Mouse (Mus musculus) cortical plate, adult 2 months (tissue): Measurements from ENCODE around the gene Hist1h4a. TPM values are rescaled to one million over a fixed set of nuclear protein-coding genes. Genes with fewer than 3 reads are reported as not detected.
"Not testable (repeated sequence)": the region's sequence is repeated elsewhere in the genome, so short reads cannot be mapped to it uniquely, and the experiment has no call there.

ENCODE experiments used
- H3K27ac ChIP-seq: fragments of 200-500 bp; 2 replicates; pipeline ENCODE4 v1.5.1; 2012; ENCODE audit warnings: low read length, control low read depth, inconsistent platforms; ENCODE audit not compliant: insufficient read depth
- H3K4me1 ChIP-seq: fragments of 200-500 bp; 2 replicates; pipeline ENCODE4 v1.6.1; 2011; ENCODE audit warnings: low read length; ENCODE audit not compliant: control insufficient read depth, insufficient read depth
- H3K4me3 ChIP-seq: fragments of 200-500 bp; 2 replicates; pipeline ENCODE4 v1.5.1; 2011; ENCODE audit warnings: mild to moderate bottlenecking, low read length, control low read depth; ENCODE audit not compliant: insufficient read depth
- CTCF ChIP-seq: fragments of 200-500 bp; IDR thresholded peaks from 2 replicates; pipeline ENCODE4 v1.5.1; 2011; ENCODE audit warnings: mild to moderate bottlenecking, control low read depth, low read length; ENCODE audit not compliant: insufficient read depth; ENCODE audit errors: extremely low read depth
- POLR2A ChIP-seq: fragments of 200-500 bp; IDR thresholded peaks from 2 replicates; pipeline ENCODE4 v1.6.1; 2011; ENCODE audit warnings: mild to moderate bottlenecking, low read length, control low read depth; ENCODE audit not compliant: insufficient read depth; ENCODE audit errors: extremely low read depth
- polyA plus RNA-seq: library from polyadenylated mRNA; depleted of rRNA; stranded (reverse); fragments of >200 nt; gene quantifications from 2 replicates; pipeline ENCODE4 v1.2.3, GENCODE M21; 2012; rRNA removed

Gene Hist1h4a
- 4.2 and 9.6 TPM in 2 replicates for polyA plus RNA-seq

GRCm38 (mm10) chr13:23760972-23761864, at the start of gene Hist1h4a:
Gene Hist1h4a, minus strand, starts transcription at chr13:23761230.
- TF ChIP-seq CTCF (no peak), POLR2A (peak; percentile 94)
- Histone ChIP-seq H3K27ac (peak within 1 kb of the TSS; percentile 57; the same call in 1 of the 2 replicates), H3K4me3 (peak within 1 kb of the TSS; percentile 36), H3K4me1 (no peaks in the 10 kb centered on the region)

- H3K27ac ChIP-seq = no peak within 1 kb of the TSS
- H3K4me3 ChIP-seq = no peak within 1 kb of the TSS
- H3K4me1 ChIP-seq = no peaks in the 10 kb centered on the region
- no peak for TF ChIP-seq CTCF
- no peak for TF ChIP-seq POLR2A
Measured at GRCm38 (mm10) chr13:23806422-23807052, 45.5 kb upstream of the Hist1h4a start, which contains the start of gene Slc17a2. Gene Slc17a2, plus strand, starts transcription at chr13:23806993.

GRCm38 (mm10) chr13:23804532-23804931, 43.5 kb upstream of the Hist1h4a start:
- H3K4me3 ChIP-seq = no peak overlapping the region
- no peak overlapping the region for H3K27ac ChIP-seq
- no peaks in the 10 kb centered on the region for H3K4me1 ChIP-seq
- TF ChIP-seq CTCF (no peak), POLR2A (no peak)

- Histone ChIP-seq H3K27ac (no peak overlapping the region), H3K4me3 (no peak overlapping the region), H3K4me1 (no peaks in the 10 kb centered on the region)
- no peak for TF ChIP-seq CTCF
- TF ChIP-seq POLR2A = no peak
Measured at GRCm38 (mm10) chr13:23799405-23799804, 38.4 kb upstream of the Hist1h4a start.

GRCm38 (mm10) chr13:23792520-23792919, 31.5 kb upstream of the Hist1h4a start:
- H3K4me3 ChIP-seq = no peak overlapping the region
- TF ChIP-seq POLR2A (no peak), CTCF (peak; percentile 71; the same call in 1 of the 2 replicates)
- no peak overlapping the region for H3K27ac ChIP-seq
- no peaks in the 10 kb centered on the region for H3K4me1 ChIP-seq

- H3K4me1 ChIP-seq = no peaks in the 10 kb centered on the region
- TF ChIP-seq POLR2A (no peak), CTCF (no peak)
- no peak overlapping the region for H3K4me3 ChIP-seq
- H3K27ac ChIP-seq = no peak overlapping the region
Measured at GRCm38 (mm10) chr13:23779025-23779424, 18.0 kb upstream of the Hist1h4a start.

GRCm38 (mm10) chr13:23778339-23778738, 17.3 kb upstream of the Hist1h4a start:
- H3K27ac ChIP-seq = no peak overlapping the region
- TF ChIP-seq POLR2A (no peak), CTCF (no peak)
- H3K4me3 ChIP-seq = no peak overlapping the region
- no peaks in the 10 kb centered on the region for H3K4me1 ChIP-seq

- Histone ChIP-seq H3K4me1 (no peaks in the 10 kb centered on the region), H3K4me3 (no peak overlapping the region), H3K27ac (no peak overlapping the region)
- TF ChIP-seq CTCF (no peak), POLR2A (no peak)
Measured at GRCm38 (mm10) chr13:23772561-23773313, 11.7 kb upstream of the Hist1h4a start.

DNA sequence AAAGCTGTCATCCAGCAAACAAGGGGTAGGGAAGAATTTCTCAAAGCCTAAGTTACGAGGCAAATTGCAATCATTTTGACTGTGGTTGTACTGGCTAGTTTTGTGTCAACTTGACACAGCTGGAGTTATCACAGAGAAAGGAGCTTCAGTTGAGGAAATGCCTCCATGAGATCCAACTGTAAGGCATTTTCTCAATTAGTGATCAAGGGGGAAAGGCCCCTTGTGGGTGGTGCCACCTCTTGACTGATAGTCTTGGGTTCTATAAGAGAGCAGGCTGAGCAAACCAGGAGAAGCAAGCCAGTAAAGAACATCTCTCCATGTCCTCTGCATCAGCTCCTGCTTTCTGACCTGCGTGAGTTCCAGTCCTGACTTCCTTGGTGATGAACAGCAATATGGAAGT, 8.6 kb upstream of the Hist1h4a start, which contains the start of gene Trim38:
Gene Trim38, plus strand, starts transcription at position 301 of the 400 bp plus-strand sequence.
- not testable (repeated sequence) for H3K4me1 ChIP-seq, H3K4me3 ChIP-seq, H3K27ac ChIP-seq
